Mouse (Mus musculus): ENCODE measurements around the gene Hao2. TPM values are rescaled to one million over a fixed set of nuclear protein-coding genes. Genes with fewer than 3 reads are reported as not detected.

Hao2 gene
- polyA plus RNA-seq, 1 experiment from 2014 or later: 10.9 TPM

- Histone ChIP-seq H3K4me3 (replicated peaks) (no peak overlapping the region), H3K27me3 (no peaks in the 10 kb centered on the region), H3K36me3 (replicated peaks) (no peaks in the 10 kb centered on the region), H3K4me2 (peak overlapping the region; percentile 52), H3K4me1 (replicated peaks) (peaks cover 46% of the 10 kb centered on the region), H3K9me3 (replicated peaks) (no peaks in the 10 kb centered on the region), H3K27ac (replicated peaks) (peak overlapping the region; percentile 81), H3K9ac (no peak overlapping the region)
- 54% methylated on average over 2 of the region's 2 CpGs for WGBS (ENCODE audit: insufficient replicate concordance)
- no peak for ATAC-seq (ENCODE audit: insufficient read depth)
Observed at GRCm38 (mm10) chr3:98858051-98858450, 35.0 kb downstream of the Hao2 start.

GRCm38 (mm10) chr3:98856892-98857291 lies 36.1 kb downstream of the Hao2 start:
- WGBS (ENCODE audit: insufficient replicate concordance): 24% methylated on average over 1 of the region's 1 CpGs
- H3K4me3 ChIP-seq (replicated peaks): no peak overlapping the region; the same call in 1 of the 2 replicates
- H3K9ac ChIP-seq: 0 out of 2 replicates have a peak overlapping the region, but pooled peaks have one; percentile 25
- peak; percentile 74 for ATAC-seq (ENCODE audit: insufficient read depth)
- H3K4me2 ChIP-seq: peak overlapping the region; percentile 52
- no peaks in the 10 kb centered on the region for H3K36me3 ChIP-seq (replicated peaks)
- no peaks in the 10 kb centered on the region for H3K27me3 ChIP-seq
- H3K9me3 ChIP-seq (replicated peaks): no peaks in the 10 kb centered on the region
- H3K4me1 ChIP-seq (replicated peaks): peaks cover 46% of the 10 kb centered on the region
- peak overlapping the region; percentile 81 for H3K27ac ChIP-seq (replicated peaks)

- WGBS (ENCODE audit: insufficient replicate concordance): 32% methylated on average over 3 of the region's 3 CpGs
- no peaks in the 10 kb centered on the region for H3K9me3 ChIP-seq (replicated peaks)
- peaks cover 48% of the 10 kb centered on the region for H3K4me1 ChIP-seq (replicated peaks)
- H3K9ac ChIP-seq: peak overlapping the region; percentile 25; the same call in 1 of the 2 replicates
- H3K36me3 ChIP-seq (replicated peaks): no peaks in the 10 kb centered on the region
- peak overlapping the region; percentile 78 for H3K27ac ChIP-seq (replicated peaks)
- no peak overlapping the region for H3K4me3 ChIP-seq (replicated peaks)
- H3K27me3 ChIP-seq: no peaks in the 10 kb centered on the region
- peak; percentile 96 for ATAC-seq (ENCODE audit: insufficient read depth)
- H3K4me2 ChIP-seq: peak overlapping the region; percentile 49
Observed at GRCm38 (mm10) chr3:98855160-98855559, 37.9 kb downstream of the Hao2 start.

GRCm38 (mm10) chr3:98853685-98854084 lies 39.4 kb downstream of the Hao2 start:
- no peak for ATAC-seq (ENCODE audit: insufficient read depth)
- no peak overlapping the region for H3K4me2 ChIP-seq
- no peak overlapping the region for H3K9ac ChIP-seq
- no peaks in the 10 kb centered on the region for H3K36me3 ChIP-seq (replicated peaks)
- peaks cover 54% of the 10 kb centered on the region for H3K4me1 ChIP-seq (replicated peaks)
- no peak overlapping the region for H3K4me3 ChIP-seq (replicated peaks)
- H3K27me3 ChIP-seq: no peaks in the 10 kb centered on the region
- no peaks in the 10 kb centered on the region for H3K9me3 ChIP-seq (replicated peaks)
- H3K27ac ChIP-seq (replicated peaks): 0 out of 2 replicates have a peak overlapping the region, but pooled peaks have one; percentile 51
- WGBS (ENCODE audit: insufficient replicate concordance): 9% methylated on average over 1 of the region's 1 CpGs

- no peak overlapping the region for H3K27ac ChIP-seq (replicated peaks)
- H3K27me3 ChIP-seq: no peaks in the 10 kb centered on the region
- no peak overlapping the region for H3K4me2 ChIP-seq
- no peaks in the 10 kb centered on the region for H3K9me3 ChIP-seq (replicated peaks)
- peaks cover 54% of the 10 kb centered on the region for H3K4me1 ChIP-seq (replicated peaks)
- H3K36me3 ChIP-seq (replicated peaks): no peaks in the 10 kb centered on the region
- 82% methylated on average over 3 of the region's 3 CpGs for WGBS (ENCODE audit: insufficient replicate concordance)
- ATAC-seq (ENCODE audit: insufficient read depth): no peak
- H3K9ac ChIP-seq: no peak overlapping the region
- H3K4me3 ChIP-seq (replicated peaks): no peak overlapping the region
Observed at GRCm38 (mm10) chr3:98853051-98853450, 40.0 kb downstream of the Hao2 start.

- H3K27ac ChIP-seq (replicated peaks): no peak overlapping the region
- H3K9ac ChIP-seq: no peak overlapping the region
- H3K4me3 ChIP-seq (replicated peaks): no peak overlapping the region
- no peak overlapping the region for H3K4me2 ChIP-seq
- peaks cover 50% of the 10 kb centered on the region for H3K4me1 ChIP-seq (replicated peaks)
- no peaks in the 10 kb centered on the region for H3K9me3 ChIP-seq (replicated peaks)
- no peak for ATAC-seq (ENCODE audit: insufficient read depth)
- no peaks in the 10 kb centered on the region for H3K36me3 ChIP-seq (replicated peaks)
- no peaks in the 10 kb centered on the region for H3K27me3 ChIP-seq
- WGBS (ENCODE audit: insufficient replicate concordance): 64% methylated on average over 6 of the region's 6 CpGs
Observed at GRCm38 (mm10) chr3:98852631-98853030, 40.4 kb downstream of the Hao2 start.

GRCm38 (mm10) chr3:98851853-98852252 lies 41.2 kb downstream of the Hao2 start:
- Histone ChIP-seq H3K4me3 (replicated peaks) (no peak overlapping the region), H3K9ac (no peak overlapping the region), H3K4me2 (no peak overlapping the region), H3K4me1 (replicated peaks) (peaks cover 43% of the 10 kb centered on the region), H3K9me3 (replicated peaks) (no peaks in the 10 kb centered on the region), H3K36me3 (replicated peaks) (no peaks in the 10 kb centered on the region), H3K27me3 (no peaks in the 10 kb centered on the region), H3K27ac (replicated peaks) (no peak overlapping the region)
- ATAC-seq (ENCODE audit: insufficient read depth): no peak
- 41% methylated on average over 2 of the region's 2 CpGs for WGBS (ENCODE audit: insufficient replicate concordance)

- 66% methylated on average over 5 of the region's 5 CpGs for WGBS (ENCODE audit: insufficient replicate concordance)
- no peak for ATAC-seq (ENCODE audit: insufficient read depth)
- peaks cover 28% of the 10 kb centered on the region for H3K4me1 ChIP-seq (replicated peaks)
Observed at GRCm38 (mm10) chr3:98850262-98850661, 42.8 kb downstream of the Hao2 start.

GRCm38 (mm10) chr3:98848898-98849297 lies 44.1 kb downstream of the Hao2 start:
- peak; percentile 48; the same call in 1 of the 2 replicates for ATAC-seq (ENCODE audit: insufficient read depth)
- H3K36me3 ChIP-seq (replicated peaks): no peaks in the 10 kb centered on the region
- H3K27me3 ChIP-seq: no peaks in the 10 kb centered on the region
- no peaks in the 10 kb centered on the region for H3K9me3 ChIP-seq (replicated peaks)
- no peak overlapping the region for H3K4me3 ChIP-seq (replicated peaks)
- H3K4me1 ChIP-seq (replicated peaks): peaks cover 16% of the 10 kb centered on the region
- H3K9ac ChIP-seq: no peak overlapping the region
- no peak overlapping the region for H3K4me2 ChIP-seq
- 61% methylated on average over 1 of the region's 1 CpGs for WGBS (ENCODE audit: insufficient replicate concordance)
- H3K27ac ChIP-seq (replicated peaks): no peak overlapping the region

More at GRCm38 (mm10) chr3:98850262-98850661, 42.8 kb downstream of the Hao2 start:
- Histone ChIP-seq H3K4me2 (no peak overlapping the region), H3K9ac (no peak overlapping the region), H3K4me3 (replicated peaks) (no peak overlapping the region), H3K27ac (replicated peaks) (no peak overlapping the region), H3K36me3 (replicated peaks) (no peaks in the 10 kb centered on the region), H3K27me3 (no peaks in the 10 kb centered on the region), H3K9me3 (replicated peaks) (no peaks in the 10 kb centered on the region)

Other genes starting within 250 kb of the Hao2 start
- 0.15 and 0.17 TPM in 2 replicates for gene Hsd3b2, start 168.7 kb downstream of the Hao2 start, polyA plus RNA-seq (2015; fragmentation: Nextera tagmentation; extraction: Ambion mirVana)
- gene Hsd3b3, start 130.1 kb downstream of the Hao2 start, polyA plus RNA-seq (2015; fragmentation: Nextera tagmentation; extraction: Ambion mirVana): 7.8 and 14.3 TPM in 2 replicates
- gene Hsd3b6, start 78.8 kb downstream of the Hao2 start, polyA plus RNA-seq (2015; fragmentation: Nextera tagmentation; extraction: Ambion mirVana): 4.4 and 6.2 TPM in 2 replicates
- 25.6 and 31.3 TPM in 2 replicates for gene Hsd3b1, start 33.4 kb downstream of the Hao2 start, polyA plus RNA-seq (2015; fragmentation: Nextera tagmentation; extraction: Ambion mirVana)
- gene Wars2, start 247.8 kb upstream of the Hao2 start, polyA plus RNA-seq (2015; fragmentation: Nextera tagmentation; extraction: Ambion mirVana): 2.8 and 3.2 TPM in 2 replicates